Mouse (Mus musculus): ENCODE results near the gene Sfta2.

Sfta2 gene

GRCm38 (mm10) chr17:35601249-35601648 is at the start of gene Sfta2:
Gene Sfta2, plus strand, starts transcription at chr17:35601549.
- no peak for DNase-seq (ENCODE audit: low spot score in 2 of 2)

DNA sequence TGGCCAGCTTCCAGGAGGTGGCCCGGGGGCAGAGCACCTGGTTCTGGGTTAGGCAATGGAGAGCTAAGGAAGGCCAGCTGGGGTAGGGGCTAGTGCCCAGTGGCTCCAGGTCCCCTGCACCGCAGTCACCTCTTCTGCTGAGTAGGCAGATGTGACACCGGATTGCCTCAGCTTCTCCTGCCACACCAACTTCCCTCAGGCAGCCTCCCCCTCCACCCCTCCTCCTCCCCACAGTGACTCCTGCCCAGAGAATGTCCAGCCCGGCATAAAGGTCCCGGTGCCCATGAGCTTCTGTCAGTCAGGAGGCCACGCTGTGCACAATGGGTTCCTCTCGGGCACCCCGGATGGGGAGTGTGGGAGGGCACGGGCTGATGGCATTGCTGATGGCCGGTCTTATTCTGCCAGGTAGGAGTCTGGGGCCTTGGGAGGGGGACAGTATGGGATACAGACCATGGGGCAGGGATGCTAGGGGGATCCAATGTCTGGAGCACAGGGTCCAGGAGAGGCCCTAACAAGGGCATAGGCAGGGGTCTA is 49.4 kb upstream of the Sfta2 start, which contains the start of gene Cdsn:
Gene Cdsn, plus strand, starts transcription at position 248 of the 534 bp plus-strand sequence.
- DNase-seq (ENCODE audit: low spot score in 2 of 2): no peak

DNA sequence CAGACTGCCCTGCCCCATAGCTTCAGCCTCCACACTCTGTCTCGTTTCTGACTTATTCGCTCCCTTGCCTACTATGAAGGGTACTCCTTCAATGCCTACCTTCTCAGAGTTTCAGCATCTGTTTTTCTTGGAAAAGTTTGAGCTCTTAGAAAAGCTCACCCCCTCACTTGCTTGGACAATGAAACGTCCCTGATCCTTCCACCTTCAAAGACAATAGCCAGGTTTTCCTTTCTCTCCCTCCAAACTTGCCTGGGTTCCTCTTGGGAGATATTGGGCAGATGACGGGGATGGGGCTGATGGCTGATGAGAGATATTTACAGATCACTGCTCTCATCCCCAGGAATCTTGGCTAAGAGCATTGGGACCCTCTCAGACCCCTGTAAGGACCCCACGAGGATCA is 47.0 kb upstream of the Sfta2 start:
- DNase-seq (ENCODE audit: low spot score in 2 of 2): no peak

GRCm38 (mm10) chr17:35554761-35555397 is 46.5 kb upstream of the Sfta2 start:
- DNase-seq (ENCODE audit: low spot score in 2 of 2): no peak

DNA sequence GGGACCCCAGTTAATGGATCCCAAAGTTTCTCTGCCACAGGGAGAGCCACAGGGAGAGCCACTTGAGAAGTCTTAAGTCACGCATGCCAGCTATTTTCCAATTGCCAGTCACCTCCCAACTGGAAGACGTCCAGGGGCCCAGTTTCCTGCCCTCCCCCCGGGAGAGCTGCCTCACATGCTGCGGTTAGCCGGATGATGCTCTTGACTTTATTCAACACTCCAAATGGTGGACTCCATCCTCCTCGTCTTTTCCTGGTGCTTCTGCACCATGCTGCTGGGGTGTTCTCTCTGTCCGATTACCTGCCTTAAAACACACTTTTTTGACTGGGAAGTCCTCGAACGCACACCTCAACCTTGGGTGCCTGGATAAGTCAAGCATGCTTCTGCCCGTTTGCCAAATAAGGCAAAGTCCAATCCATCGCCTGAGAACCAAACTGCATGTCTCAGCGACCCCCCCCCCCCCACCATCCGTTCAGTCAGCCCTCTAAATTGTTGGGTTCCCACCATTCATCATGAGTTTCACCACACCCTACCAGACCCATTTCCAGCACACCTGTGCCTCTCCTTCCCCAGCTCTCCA is 45.1 kb upstream of the Sfta2 start:
- DNase-seq (ENCODE audit: low spot score in 2 of 2): no peak

DNA sequence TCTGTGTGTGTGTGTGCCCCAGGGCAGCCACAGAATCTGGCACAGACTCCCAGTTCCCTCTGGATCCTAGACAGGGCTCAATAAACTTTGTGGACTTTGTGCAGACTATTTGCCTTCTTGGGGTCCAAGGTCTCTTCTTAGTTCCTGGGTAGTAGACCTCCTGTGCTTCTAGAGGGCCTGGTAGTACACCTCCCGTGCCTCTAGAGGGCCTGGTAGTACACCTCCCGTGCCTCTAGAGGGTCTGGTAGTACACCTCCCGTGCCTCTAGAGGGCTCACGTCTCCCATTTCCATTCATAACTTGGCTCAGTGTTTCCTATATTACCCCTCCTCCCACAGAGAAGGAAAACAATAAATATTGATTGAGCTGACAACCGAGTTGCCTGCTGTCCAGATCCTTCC is 44.5 kb upstream of the Sfta2 start:
- no peak for DNase-seq (ENCODE audit: low spot score in 2 of 2)

- no peak for DNase-seq (ENCODE audit: low spot score in 2 of 2)
These were observed 44.0 kb upstream of the Sfta2 start for GRCm38 (mm10) chr17:35557351-35557750.

DNA sequence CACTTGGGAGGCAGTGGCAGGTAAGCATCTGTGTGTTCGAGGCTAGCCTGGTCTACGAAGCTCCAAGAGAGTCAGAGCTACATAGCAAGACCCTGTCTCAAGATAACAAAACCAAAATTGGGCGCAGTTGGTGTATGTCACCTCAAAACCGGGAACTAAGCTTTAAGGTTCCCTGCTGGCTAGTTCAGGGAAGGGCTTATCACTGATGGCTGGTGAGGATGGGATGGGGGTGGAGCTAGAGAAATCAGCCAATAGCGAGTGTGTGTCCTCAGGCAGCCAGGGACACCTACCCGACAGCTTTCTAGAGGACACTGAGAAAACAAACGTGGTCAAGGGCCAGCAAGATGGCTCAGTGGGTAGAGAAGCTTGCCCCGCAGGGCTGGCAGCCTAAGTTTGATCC is 43.1 kb upstream of the Sfta2 start:
- no peak for DNase-seq (ENCODE audit: low spot score in 2 of 2)

DNA sequence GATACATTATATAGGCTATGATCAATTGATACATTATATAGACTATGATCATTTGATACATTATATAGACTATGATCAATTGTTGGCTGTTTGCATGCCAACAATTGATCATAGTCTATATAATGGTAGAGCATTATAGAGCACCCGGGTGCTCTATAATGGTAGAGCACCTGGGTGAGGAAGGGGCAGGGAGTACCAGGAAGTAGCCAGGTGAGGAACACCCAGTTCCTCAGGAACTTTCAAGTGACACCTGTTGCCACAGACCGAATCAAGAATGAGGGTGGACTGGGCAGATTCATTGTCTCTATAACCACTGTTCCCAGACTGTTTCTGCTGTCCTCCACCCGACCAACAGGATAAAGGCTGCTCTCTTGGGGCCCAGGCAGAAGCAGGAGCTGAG is 34.2 kb upstream of the Sfta2 start, which contains the start of gene 2300002M23Rik:
Gene 2300002M23Rik, plus strand, starts transcription at position 301 of the 400 bp plus-strand sequence.
- no peak for DNase-seq (ENCODE audit: low spot score in 2 of 2)

GRCm38 (mm10) chr17:35567767-35568166 is 33.6 kb upstream of the Sfta2 start:
- DNase-seq (ENCODE audit: low spot score in 2 of 2): no peak

DNA sequence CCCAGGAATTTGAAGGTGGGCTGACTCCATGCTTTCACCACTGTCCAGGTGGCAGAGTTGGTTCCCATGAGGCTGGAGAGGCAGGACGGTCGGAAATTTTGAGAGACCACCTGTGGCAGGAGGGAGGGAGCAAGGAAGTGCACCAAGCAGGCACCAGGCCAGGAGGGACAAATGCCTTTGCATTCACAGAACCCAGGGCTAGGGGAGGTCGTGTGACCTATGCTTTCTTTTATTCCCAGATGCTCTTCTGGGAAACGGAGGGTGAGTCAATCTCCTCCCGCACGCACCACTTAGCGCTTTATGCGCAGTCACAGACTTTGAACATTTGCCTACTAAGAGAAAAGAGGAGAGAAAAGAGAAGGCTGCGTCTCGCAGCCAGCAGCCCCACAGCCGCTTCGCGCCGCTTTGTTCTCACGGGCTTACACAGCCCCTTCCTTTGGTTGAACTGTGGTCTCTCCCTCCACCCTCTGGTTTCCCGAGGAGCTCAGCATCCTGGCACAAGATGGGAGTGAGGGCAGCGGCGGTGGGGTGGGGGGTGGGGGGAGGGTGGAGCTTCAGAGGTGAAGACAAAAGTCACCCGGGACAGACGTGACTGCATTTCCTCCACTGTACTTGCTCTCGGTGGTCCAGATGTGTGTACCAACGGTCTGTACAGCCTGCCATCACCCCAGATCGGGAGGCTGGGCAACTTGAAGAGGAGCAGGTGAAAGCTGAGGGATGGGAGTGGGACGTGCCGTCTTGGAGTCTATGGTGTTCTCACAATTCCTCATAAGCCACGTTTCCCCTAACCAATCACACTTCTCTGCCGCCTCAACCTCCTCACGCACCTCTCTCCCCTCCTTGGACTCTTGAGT is 32.0 kb upstream of the Sfta2 start:
- DNase-seq (ENCODE audit: low spot score in 2 of 2): no peak

DNA sequence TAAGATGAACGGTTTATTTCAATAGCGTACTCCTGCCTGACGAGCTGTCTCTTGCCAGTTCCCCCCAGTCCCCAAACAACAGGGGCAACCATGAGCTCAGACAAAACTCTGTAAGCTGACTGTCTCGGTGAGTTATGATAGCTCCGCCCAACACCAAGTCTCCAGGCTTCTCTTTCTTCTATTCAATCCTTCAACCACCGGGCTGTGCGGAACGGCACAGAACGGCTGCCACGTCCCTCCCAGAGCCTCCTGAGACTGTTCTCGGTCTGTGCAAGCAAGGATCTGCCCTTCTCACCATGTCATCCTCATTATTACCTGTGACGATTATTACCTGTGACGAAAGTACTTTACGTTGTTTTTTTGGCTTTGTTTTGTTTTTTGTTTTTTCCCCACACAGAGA is 30.5 kb upstream of the Sfta2 start:
- no peak for DNase-seq (ENCODE audit: low spot score in 2 of 2)

GRCm38 (mm10) chr17:35571477-35571876 is 29.9 kb upstream of the Sfta2 start:
- DNase-seq (ENCODE audit: low spot score in 2 of 2): no peak

DNA sequence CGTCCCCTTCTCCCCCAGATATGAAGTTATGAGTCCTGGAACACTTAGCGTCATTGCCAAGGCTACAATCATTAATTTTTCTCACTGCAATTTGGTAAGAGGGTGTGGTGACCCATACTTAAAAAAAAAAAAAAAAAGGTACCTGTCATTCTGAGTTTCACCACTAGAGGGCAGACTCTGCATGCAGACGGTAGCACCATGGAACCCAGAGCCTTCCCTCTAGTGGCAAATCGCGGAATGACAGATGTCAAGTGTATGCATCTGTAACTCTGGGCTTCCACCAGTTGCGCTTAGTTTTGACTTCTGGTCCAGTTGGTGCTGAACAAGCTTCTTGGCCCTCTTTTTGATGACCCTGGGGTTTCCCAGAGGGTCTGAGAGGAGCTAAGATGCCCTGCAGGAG is 23.1 kb upstream of the Sfta2 start:
- DNase-seq (ENCODE audit: low spot score in 2 of 2): peak in 1 of 2 experiments; percentile 63

GRCm38 (mm10) chr17:35582900-35583299 is 18.4 kb upstream of the Sfta2 start:
- DNase-seq (ENCODE audit: low spot score in 2 of 2): no peak

GRCm38 (mm10) chr17:35584330-35584937 is 16.9 kb upstream of the Sfta2 start:
- DNase-seq (ENCODE audit: low spot score in 2 of 2): peak; percentile 67 to 83

DNA sequence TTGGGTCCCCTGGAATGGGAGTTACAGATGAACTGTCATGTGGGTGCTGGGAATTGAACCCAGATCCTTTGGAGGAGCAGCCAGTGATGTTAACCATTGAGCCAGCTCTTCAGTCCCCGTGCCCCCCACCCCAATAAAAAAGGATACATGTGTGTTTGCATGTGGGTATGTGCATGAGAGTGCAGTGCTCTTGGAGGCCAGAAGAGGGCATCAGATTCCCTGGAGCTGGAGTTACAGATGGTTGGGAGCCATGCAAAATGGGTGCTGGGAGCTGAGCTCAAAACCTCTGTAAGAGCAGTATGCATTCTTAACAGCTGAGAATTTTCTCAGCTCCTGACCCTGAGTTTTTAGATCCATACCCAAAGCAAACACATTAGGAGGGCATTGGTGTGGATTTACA is 14.1 kb upstream of the Sfta2 start:
- DNase-seq (ENCODE audit: low spot score in 2 of 2): no peak

GRCm38 (mm10) chr17:35588387-35588786 is 13.0 kb upstream of the Sfta2 start:
- no peak for DNase-seq (ENCODE audit: low spot score in 2 of 2)

- peak; percentile 51 to 78 for DNase-seq (ENCODE audit: low spot score in 2 of 2)
These were observed 10.7 kb upstream of the Sfta2 start for GRCm38 (mm10) chr17:35590410-35591218.

GRCm38 (mm10) chr17:35591219-35591578 is 10.2 kb upstream of the Sfta2 start:
- no peak for DNase-seq (ENCODE audit: low spot score in 2 of 2)

- no peak for DNase-seq (ENCODE audit: low spot score in 2 of 2)
These were observed 9.6 kb upstream of the Sfta2 start for GRCm38 (mm10) chr17:35591731-35592130.

Data from frontal cortex, postnatal 14 days (tissue).